Mouse (Mus musculus): ENCODE measurements around the gene Hrh1.

Hrh1 gene

DNA sequence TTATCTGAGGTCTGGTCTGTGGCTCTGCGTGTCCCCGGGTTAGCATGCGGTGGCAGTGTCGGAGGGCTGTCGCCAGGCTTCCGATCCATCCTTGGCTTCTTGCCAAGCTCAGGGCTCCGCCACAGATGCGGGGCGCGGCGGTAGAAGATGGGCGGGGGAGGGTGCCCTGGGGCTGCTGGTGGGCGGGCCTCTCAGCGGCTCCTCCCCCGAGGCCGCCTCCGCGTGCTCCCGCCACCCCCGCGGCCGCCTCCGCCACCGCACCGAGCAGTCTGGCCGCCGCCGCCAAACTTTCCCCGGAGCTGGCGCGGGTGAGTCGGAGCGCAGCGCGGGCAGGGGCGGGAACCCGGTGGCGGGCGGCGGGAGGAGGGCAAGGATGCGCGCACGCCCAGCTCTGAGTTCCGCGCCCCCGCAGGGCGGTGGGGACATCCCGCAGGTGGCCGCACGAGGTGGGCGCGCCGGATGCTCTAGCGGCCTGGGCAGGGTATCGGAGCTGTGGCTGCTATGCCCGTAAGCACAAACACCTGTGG is at the start of gene Hrh1:
Gene Hrh1 (plus strand): TSS at position 246 of the 527 bp plus-strand sequence.
- peak; percentile 34 for DNase-seq

DNA sequence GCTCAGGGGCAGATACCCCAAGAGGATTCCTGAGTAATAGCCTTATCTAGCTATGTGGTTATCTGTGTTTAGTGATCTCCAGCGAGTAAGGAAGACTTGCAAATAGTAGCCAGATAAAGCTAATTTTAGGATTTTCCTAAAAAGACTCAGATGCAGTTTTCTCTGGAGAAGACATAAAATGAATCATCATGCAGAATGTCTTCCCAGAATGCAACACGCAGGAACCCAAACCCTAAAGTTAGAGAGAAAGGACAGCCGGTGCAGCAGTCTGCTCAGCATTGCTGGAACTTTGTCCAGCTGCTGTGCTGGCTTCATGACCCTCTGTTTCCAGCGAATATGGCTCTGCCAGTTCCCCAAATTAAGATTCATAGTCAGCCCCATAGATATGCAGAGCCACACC is 43.1 kb upstream of the Hrh1 start:
- no peak for DNase-seq

DNA sequence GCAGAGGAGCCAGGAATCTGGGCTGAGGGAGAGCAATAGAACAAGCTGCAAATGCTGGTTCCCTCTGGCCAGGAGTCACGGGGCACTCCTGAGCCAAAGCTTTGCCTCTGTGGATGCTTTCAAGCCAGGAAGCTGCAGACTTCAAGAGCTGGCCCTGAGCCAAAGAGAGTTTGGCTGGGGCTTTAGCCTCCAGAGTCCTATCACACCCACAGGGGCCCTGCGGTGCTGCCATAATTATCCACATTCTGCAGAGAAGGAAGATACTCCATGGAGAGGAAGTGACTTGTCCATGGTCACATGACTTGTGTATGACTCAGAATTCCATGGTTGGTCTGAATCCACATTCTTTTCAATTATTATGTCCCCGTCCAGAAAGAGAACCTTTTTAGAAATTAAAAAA is 39.6 kb upstream of the Hrh1 start:
- peak; percentile 16 for DNase-seq

DNA sequence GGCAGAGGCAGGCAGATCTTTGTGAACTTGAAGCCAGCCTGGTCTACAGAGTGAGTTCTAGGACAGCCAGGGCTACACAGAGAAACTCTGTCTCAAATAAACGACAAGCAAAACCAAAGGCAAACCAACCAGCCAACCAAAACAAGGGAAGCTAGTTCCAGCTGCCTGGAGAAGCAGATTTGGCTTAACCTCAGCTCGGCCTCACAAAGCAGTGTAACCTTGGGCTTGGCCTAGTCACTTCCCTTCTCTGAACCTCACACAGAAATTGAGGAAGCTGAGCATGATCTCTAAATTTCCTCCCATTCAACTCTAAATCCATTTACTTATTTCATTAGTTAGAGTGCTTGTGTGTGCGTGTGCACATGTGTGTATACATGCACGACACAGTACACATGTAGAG is 35.4 kb upstream of the Hrh1 start:
- no peak for DNase-seq

GRCm38 (mm10) chr6:114363740-114364139 is 34.0 kb upstream of the Hrh1 start:
- no peak for DNase-seq

- DNase-seq: no peak
These were observed 33.0 kb upstream of the Hrh1 start for GRCm38 (mm10) chr6:114364734-114365133.

DNA sequence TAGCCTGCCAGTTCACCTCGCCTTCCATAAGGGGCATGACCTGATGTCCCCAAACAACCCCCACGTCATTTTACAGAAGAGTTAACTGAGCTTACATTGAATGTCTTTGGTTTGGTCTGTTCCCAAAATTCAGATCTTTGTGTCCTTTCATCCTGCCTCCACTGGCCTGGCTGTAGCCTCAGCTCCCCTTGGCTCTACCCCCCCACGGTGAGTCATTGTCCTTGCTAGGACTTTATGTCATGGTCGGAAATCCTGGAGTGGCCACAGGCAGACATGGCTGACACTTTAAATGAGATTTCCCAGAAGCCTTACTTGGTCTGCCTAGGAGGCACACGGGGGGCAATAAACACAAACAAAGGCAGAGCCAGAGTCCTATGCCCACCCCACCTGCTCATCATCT is 31.5 kb upstream of the Hrh1 start:
- DNase-seq: no peak

- DNase-seq: no peak
These were observed 30.1 kb upstream of the Hrh1 start for GRCm38 (mm10) chr6:114367681-114368080.

GRCm38 (mm10) chr6:114368196-114368595 is 29.5 kb upstream of the Hrh1 start:
- no peak for DNase-seq

DNA sequence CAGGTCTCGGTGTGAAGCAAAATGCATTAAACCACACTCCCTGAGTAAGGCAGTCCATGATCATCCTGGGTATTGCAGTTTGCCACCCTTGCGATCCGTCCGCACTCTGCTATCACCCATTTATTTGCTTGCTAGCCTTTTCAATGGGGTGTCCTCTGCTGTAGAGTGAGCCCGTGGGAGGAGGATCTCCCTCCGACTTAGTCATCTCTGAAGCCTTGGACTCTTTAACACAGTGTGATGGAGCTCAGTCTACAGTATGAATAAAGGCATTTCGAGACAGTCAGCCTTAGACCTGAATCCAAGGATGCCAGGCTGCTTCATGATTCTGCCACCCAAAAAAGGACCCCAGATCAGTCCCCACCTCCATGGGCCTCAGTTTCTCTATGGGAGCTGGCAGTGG is 25.0 kb upstream of the Hrh1 start:
- DNase-seq: no peak

DNA sequence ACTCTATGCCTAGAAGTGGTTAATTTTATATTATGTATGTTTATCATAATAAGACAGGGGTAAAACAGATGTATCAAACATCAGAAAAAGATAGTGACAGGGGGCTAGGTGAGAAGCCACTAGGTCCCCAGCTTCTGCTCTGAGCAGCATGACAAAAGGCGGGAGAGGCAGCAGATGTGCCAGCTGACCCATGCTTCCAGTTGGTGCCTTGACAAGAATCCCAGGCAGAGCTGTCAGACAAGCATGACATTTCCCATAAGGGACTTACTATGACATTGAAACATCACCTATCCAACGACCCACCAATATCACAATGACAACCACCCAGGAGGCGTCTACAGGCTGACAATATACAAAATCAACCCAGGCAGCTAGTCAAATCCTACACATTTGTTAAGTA is 16.9 kb upstream of the Hrh1 start:
- no peak for DNase-seq

- no peak for DNase-seq
These were observed 10.4 kb upstream of the Hrh1 start for GRCm38 (mm10) chr6:114387320-114387719.

- DNase-seq: no peak
These were observed 9.9 kb upstream of the Hrh1 start for GRCm38 (mm10) chr6:114387855-114388254.

GRCm38 (mm10) chr6:114390129-114390528 is 7.6 kb upstream of the Hrh1 start:
- DNase-seq: no peak

GRCm38 (mm10) chr6:114394982-114395381 is 2.8 kb upstream of the Hrh1 start:
- peak; percentile 22 for DNase-seq

- no peak for DNase-seq
These were observed 1.1 kb upstream of the Hrh1 start for GRCm38 (mm10) chr6:114396605-114397004.

DNA sequence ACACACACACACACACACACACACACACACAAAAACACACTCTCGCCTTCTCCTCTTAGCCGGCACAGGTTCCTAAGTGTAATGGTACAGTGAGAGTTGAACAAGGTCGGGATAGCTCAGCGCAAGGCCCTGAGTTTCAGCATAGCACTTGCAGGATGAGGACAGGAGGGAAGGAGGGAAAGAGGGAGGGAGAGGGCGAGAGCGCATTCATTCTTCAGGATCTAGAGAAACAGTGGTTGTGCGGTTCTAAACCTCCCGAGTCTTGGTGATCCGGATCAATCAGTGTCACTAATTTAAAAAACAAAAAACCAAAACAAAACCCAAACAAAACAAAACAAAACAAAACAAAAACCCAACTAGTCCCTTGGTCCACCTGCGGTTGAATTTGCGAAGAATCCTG is 456 bp upstream of the Hrh1 start:
- DNase-seq: no peak

GRCm38 (mm10) chr6:114398626-114399025 is 890 bp downstream of the Hrh1 start:
- peak; percentile 39 for DNase-seq

GRCm38 (mm10) chr6:114400387-114400786 is 2.7 kb downstream of the Hrh1 start:
- no peak for DNase-seq

DNA sequence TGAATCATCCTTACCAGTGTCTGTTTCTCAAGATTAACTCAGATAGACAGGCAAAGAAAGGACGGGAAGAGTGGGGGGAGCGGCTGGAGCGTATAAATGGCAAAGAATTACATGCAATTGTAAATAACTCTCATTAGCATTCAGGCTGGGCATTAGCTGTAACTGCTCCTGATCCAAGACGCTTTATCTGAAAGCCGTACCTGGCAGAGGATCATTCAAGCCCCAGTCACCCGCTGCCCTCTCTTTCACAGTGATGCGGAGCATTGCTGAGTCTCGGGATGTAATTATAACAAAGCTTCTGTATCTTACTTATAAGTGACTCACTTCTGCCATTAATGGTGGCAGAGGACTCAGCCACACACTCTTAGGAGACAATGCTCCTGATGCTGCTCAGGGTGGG is 3.1 kb downstream of the Hrh1 start:
- no peak for DNase-seq

DNA sequence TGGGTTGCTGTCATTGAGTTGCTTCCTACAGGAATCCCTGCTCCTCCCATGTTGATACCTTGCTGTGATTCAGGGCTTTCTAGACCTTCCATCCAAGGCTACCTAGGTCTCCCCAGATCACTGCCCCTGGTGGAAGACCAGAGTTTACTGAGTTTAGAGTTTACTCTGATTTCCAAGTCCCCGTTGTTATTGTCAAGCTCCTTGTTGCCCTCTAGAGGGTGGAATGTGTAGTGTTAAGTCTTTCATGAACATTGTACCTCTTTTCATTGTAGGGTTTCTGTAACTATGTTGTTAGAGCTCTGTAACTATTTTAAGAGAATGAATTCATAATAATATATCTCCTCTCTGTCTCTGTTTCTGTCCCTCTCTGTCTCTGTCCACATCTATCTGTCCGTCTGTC is 4.4 kb downstream of the Hrh1 start:
- DNase-seq: no peak

- DNase-seq: no peak
These were observed 5.9 kb downstream of the Hrh1 start for GRCm38 (mm10) chr6:114403632-114404031.

DNA sequence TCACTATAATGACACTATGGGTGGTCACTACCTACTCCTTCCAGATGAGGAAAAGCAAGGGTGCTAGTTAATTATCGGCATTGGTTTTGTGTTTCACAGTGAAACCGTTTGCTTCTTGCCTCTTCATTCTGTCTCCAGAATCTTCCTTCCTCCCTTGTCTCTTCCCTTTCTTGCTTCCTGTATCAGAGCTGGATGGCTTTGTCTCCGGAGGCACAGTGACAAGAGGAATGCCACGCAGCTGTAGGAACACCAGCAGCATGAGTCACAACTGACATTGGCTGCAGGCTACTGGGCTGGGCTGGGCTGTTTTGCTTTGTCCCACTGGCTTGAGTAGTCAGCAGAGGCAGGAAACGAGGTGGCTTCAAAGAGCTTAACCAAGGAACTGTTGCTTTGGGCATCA is 6.4 kb downstream of the Hrh1 start:
- DNase-seq: no peak

DNA sequence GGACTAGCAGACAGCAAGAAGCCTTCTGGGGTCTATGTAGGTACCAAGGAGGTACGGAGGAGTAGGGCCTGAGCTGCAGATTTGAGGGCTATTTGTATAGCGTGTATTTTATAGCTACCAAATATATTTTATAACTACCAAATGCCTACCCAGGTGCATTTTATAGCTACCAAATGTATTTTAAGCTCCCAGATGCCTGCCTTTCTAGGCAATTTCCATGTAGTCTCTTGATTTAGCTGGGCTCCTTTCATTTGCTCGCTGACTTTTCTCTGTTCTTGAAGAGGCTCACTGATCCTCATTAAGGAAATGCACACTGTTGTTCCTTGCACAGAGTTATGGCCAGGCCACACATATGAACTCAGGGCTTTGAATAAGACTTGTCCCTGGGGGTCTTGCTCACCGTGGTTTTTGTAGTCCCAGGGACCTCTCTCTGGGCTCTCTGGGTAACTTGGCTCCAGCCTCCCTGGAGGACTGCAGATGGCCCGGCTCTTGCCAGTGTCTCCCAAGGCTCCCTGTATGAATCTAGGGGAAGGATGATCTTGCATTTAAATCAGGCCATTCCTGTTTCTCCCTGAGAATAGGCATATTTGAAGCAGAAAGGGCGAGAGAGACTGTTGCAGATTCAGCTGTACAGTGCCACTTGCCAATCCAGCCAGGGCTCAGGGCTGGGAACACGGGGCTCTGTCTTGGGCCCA is 7.2 kb downstream of the Hrh1 start:
- DNase-seq: no peak

- DNase-seq: no peak
These were observed 8.9 kb downstream of the Hrh1 start for GRCm38 (mm10) chr6:114406634-114407033.
